Mouse (Mus musculus) bone marrow, adult 2 months (tissue): Measurements from ENCODE around the gene B3gat3.

Experiments used
- CTCF ChIP-seq: fragments of 200-500 bp; IDR thresholded peaks from 2 replicates; pipeline ENCODE4 v1.5.1; 2011; ENCODE audit warnings: low read length, control low read depth; ENCODE audit not compliant: control insufficient read depth, insufficient read depth
- POLR2A ChIP-seq: fragments of 200-500 bp; IDR thresholded peaks from 2 replicates; pipeline ENCODE4 v1.6.1; 2011; ENCODE audit warnings: low read depth, mild to moderate bottlenecking, control low read depth, low read length, borderline replicate concordance; ENCODE audit not compliant: control insufficient read depth

- TF ChIP-seq POLR2A (no peak), CTCF (no peak)
Measured at GRCm38 (mm10) chr19:8967893-8968292, 47.7 kb downstream of the B3gat3 start.
